Mouse (Mus musculus): ENCODE measurements around the gene Anxa3. TPM values are rescaled to one million over a fixed set of nuclear protein-coding genes. Genes with fewer than 3 reads are reported as not detected.

Gene Anxa3
- polyA plus RNA-seq, 1 experiment from 2014 or later = 66.4 TPM

- WGBS = 87% methylated on average over 9 of the region's 9 CpGs
- Histone ChIP-seq H3K27ac (no peak overlapping the region), H3K36me3 (no peaks in the 10 kb centered on the region), H3K4me1 (peaks cover 11% of the 10 kb centered on the region), H3K9ac (no peak overlapping the region), H3K4me2 (no peak overlapping the region), H3K27me3 (replicated peaks) (no peaks in the 10 kb centered on the region), H3K4me3 (replicated peaks) (no peak overlapping the region), H3K9me3 (no peaks in the 10 kb centered on the region)
- no peak for ATAC-seq (ENCODE audit: insufficient read depth, low FRiP score, low read depth)
These were observed 6.0 kb downstream of the Anxa3 start for GRCm38 (mm10) chr5:96799165-96799564.

GRCm38 (mm10) chr5:96799969-96800368 lies 6.8 kb downstream of the Anxa3 start:
- peaks cover 11% of the 10 kb centered on the region for H3K4me1 ChIP-seq
- WGBS = 80% methylated on average over 9 of the region's 9 CpGs
- no peaks in the 10 kb centered on the region for H3K9me3 ChIP-seq
- H3K4me2 ChIP-seq = no peak overlapping the region
- H3K4me3 ChIP-seq (replicated peaks) = no peak overlapping the region
- no peak for ATAC-seq (ENCODE audit: insufficient read depth, low FRiP score, low read depth)
- no peak overlapping the region for H3K9ac ChIP-seq
- H3K36me3 ChIP-seq = no peaks in the 10 kb centered on the region
- no peak overlapping the region for H3K27ac ChIP-seq
- no peaks in the 10 kb centered on the region for H3K27me3 ChIP-seq (replicated peaks)

- Histone ChIP-seq H3K27me3 (replicated peaks) (no peaks in the 10 kb centered on the region), H3K9ac (no peak overlapping the region), H3K4me3 (replicated peaks) (no peak overlapping the region), H3K9me3 (no peaks in the 10 kb centered on the region), H3K4me1 (peaks cover 11% of the 10 kb centered on the region), H3K36me3 (no peaks in the 10 kb centered on the region), H3K4me2 (no peak overlapping the region), H3K27ac (peak overlapping the region; percentile 35; the same call in 1 of the 2 replicates)
- peak; percentile 65 for ATAC-seq (ENCODE audit: insufficient read depth, low FRiP score, low read depth)
- WGBS = 25% methylated on average over 7 of the region's 7 CpGs
These were observed 9.0 kb downstream of the Anxa3 start for GRCm38 (mm10) chr5:96802185-96802584.

GRCm38 (mm10) chr5:96803091-96803490 lies 10.0 kb downstream of the Anxa3 start:
- no peaks in the 10 kb centered on the region for H3K36me3 ChIP-seq
- no peak for ATAC-seq (ENCODE audit: insufficient read depth, low FRiP score, low read depth)
- no peaks in the 10 kb centered on the region for H3K27me3 ChIP-seq (replicated peaks)
- H3K27ac ChIP-seq = no peak overlapping the region
- H3K9me3 ChIP-seq = no peaks in the 10 kb centered on the region
- H3K4me1 ChIP-seq = peaks cover 11% of the 10 kb centered on the region
- H3K4me2 ChIP-seq = no peak overlapping the region
- WGBS = 27% methylated on average over 3 of the region's 3 CpGs
- no peak overlapping the region for H3K4me3 ChIP-seq (replicated peaks)
- no peak overlapping the region for H3K9ac ChIP-seq

GRCm38 (mm10) chr5:96804304-96804703 lies 11.2 kb downstream of the Anxa3 start:
- no peaks in the 10 kb centered on the region for H3K36me3 ChIP-seq
- WGBS = 64% methylated on average over 4 of the region's 4 CpGs
- H3K4me3 ChIP-seq (replicated peaks) = no peak overlapping the region
- H3K9ac ChIP-seq = no peak overlapping the region
- no peak overlapping the region for H3K27ac ChIP-seq
- no peaks in the 10 kb centered on the region for H3K9me3 ChIP-seq
- H3K4me2 ChIP-seq = no peak overlapping the region
- no peak for ATAC-seq (ENCODE audit: insufficient read depth, low FRiP score, low read depth)
- H3K4me1 ChIP-seq = peaks cover 11% of the 10 kb centered on the region
- no peaks in the 10 kb centered on the region for H3K27me3 ChIP-seq (replicated peaks)

- WGBS = 67% methylated on average over 3 of the region's 3 CpGs
- H3K9me3 ChIP-seq = no peaks in the 10 kb centered on the region
- no peak overlapping the region for H3K4me2 ChIP-seq
- H3K27me3 ChIP-seq (replicated peaks) = no peaks in the 10 kb centered on the region
- no peak overlapping the region for H3K27ac ChIP-seq
- no peaks in the 10 kb centered on the region for H3K36me3 ChIP-seq
- no peak overlapping the region for H3K9ac ChIP-seq
- H3K4me3 ChIP-seq (replicated peaks) = no peak overlapping the region
- ATAC-seq (ENCODE audit: insufficient read depth, low FRiP score, low read depth) = no peak
- peaks cover 11% of the 10 kb centered on the region for H3K4me1 ChIP-seq
These were observed 11.7 kb downstream of the Anxa3 start for GRCm38 (mm10) chr5:96804813-96805212.

GRCm38 (mm10) chr5:96810620-96811019 lies 17.5 kb downstream of the Anxa3 start:
- no peak for ATAC-seq (ENCODE audit: insufficient read depth, low FRiP score, low read depth)
- no peaks in the 10 kb centered on the region for H3K27me3 ChIP-seq (replicated peaks)
- no peak overlapping the region for H3K27ac ChIP-seq
- no peaks in the 10 kb centered on the region for H3K4me1 ChIP-seq
- 72% methylated on average over 4 of the region's 4 CpGs for WGBS
- H3K4me3 ChIP-seq (replicated peaks) = no peak overlapping the region
- H3K4me2 ChIP-seq = no peak overlapping the region
- H3K9ac ChIP-seq = no peak overlapping the region
- no peaks in the 10 kb centered on the region for H3K9me3 ChIP-seq
- H3K36me3 ChIP-seq = no peaks in the 10 kb centered on the region

- Histone ChIP-seq H3K4me3 (replicated peaks) (no peak overlapping the region), H3K4me1 (no peaks in the 10 kb centered on the region), H3K36me3 (no peaks in the 10 kb centered on the region), H3K27ac (no peak overlapping the region), H3K27me3 (replicated peaks) (no peaks in the 10 kb centered on the region), H3K4me2 (no peak overlapping the region), H3K9me3 (no peaks in the 10 kb centered on the region), H3K9ac (no peak overlapping the region)
- no peak for ATAC-seq (ENCODE audit: insufficient read depth, low FRiP score, low read depth)
- WGBS = 66% methylated on average over 13 of the region's 13 CpGs
These were observed 31.7 kb downstream of the Anxa3 start for GRCm38 (mm10) chr5:96824769-96825327.

GRCm38 (mm10) chr5:96827176-96827575 lies 34.0 kb downstream of the Anxa3 start:
- Histone ChIP-seq H3K27me3 (replicated peaks) (no peaks in the 10 kb centered on the region), H3K9me3 (no peaks in the 10 kb centered on the region), H3K4me2 (no peak overlapping the region), H3K4me3 (replicated peaks) (no peak overlapping the region), H3K4me1 (no peaks in the 10 kb centered on the region), H3K27ac (no peak overlapping the region), H3K36me3 (no peaks in the 10 kb centered on the region), H3K9ac (no peak overlapping the region)
- no peak for ATAC-seq (ENCODE audit: insufficient read depth, low FRiP score, low read depth)
- WGBS = 57% methylated on average over 1 of the region's 1 CpGs

- no peaks in the 10 kb centered on the region for H3K9me3 ChIP-seq
- H3K9ac ChIP-seq = no peak overlapping the region
- no peaks in the 10 kb centered on the region for H3K36me3 ChIP-seq
- no peaks in the 10 kb centered on the region for H3K27me3 ChIP-seq (replicated peaks)
- no peak overlapping the region for H3K4me3 ChIP-seq (replicated peaks)
- H3K27ac ChIP-seq = no peak overlapping the region
- 91% methylated on average over 5 of the region's 5 CpGs for WGBS
- no peak for ATAC-seq (ENCODE audit: insufficient read depth, low FRiP score, low read depth)
- H3K4me1 ChIP-seq = no peaks in the 10 kb centered on the region
- no peak overlapping the region for H3K4me2 ChIP-seq
These were observed 41.2 kb downstream of the Anxa3 start for GRCm38 (mm10) chr5:96834338-96834737.

GRCm38 (mm10) chr5:96847986-96848385 lies 54.8 kb downstream of the Anxa3 start:
- Histone ChIP-seq H3K27me3 (replicated peaks) (no peaks in the 10 kb centered on the region), H3K4me1 (no peaks in the 10 kb centered on the region), H3K9me3 (no peaks in the 10 kb centered on the region), H3K36me3 (no peaks in the 10 kb centered on the region), H3K4me3 (replicated peaks) (no peak overlapping the region), H3K27ac (no peak overlapping the region), H3K9ac (no peak overlapping the region), H3K4me2 (no peak overlapping the region)
- ATAC-seq (ENCODE audit: insufficient read depth, low FRiP score, low read depth) = no peak

- Histone ChIP-seq H3K27ac (no peak overlapping the region), H3K27me3 (replicated peaks) (no peaks in the 10 kb centered on the region), H3K9ac (no peak overlapping the region), H3K4me3 (replicated peaks) (no peak overlapping the region), H3K9me3 (no peaks in the 10 kb centered on the region), H3K36me3 (no peaks in the 10 kb centered on the region), H3K4me2 (no peak overlapping the region), H3K4me1 (no peaks in the 10 kb centered on the region)
- no peak for ATAC-seq (ENCODE audit: insufficient read depth, low FRiP score, low read depth)
- 45% methylated on average over 3 of the region's 3 CpGs for WGBS
These were observed 55.2 kb downstream of the Anxa3 start for GRCm38 (mm10) chr5:96848386-96848785.

GRCm38 (mm10) chr5:96849232-96849631 lies 56.1 kb downstream of the Anxa3 start:
- no peaks in the 10 kb centered on the region for H3K4me1 ChIP-seq
- no peaks in the 10 kb centered on the region for H3K36me3 ChIP-seq
- no peak overlapping the region for H3K27ac ChIP-seq
- H3K9me3 ChIP-seq = no peaks in the 10 kb centered on the region
- no peak overlapping the region for H3K4me2 ChIP-seq
- H3K9ac ChIP-seq = no peak overlapping the region
- WGBS = 40% methylated on average over 3 of the region's 3 CpGs
- H3K4me3 ChIP-seq (replicated peaks) = no peak overlapping the region
- no peak for ATAC-seq (ENCODE audit: insufficient read depth, low FRiP score, low read depth)
- H3K27me3 ChIP-seq (replicated peaks) = no peaks in the 10 kb centered on the region

All from stomach, embryonic 15.5 days (tissue).